Mouse (Mus musculus) erythroblast, adult 5-6 weeks (primary cell): ENCODE measurements around the gene Itih1. TPM values are rescaled to one million over a fixed set of nuclear protein-coding genes. Genes with fewer than 3 reads are reported as not detected.
A peak's percentile ranks its signal among the peaks of the same experiment; 100 is the strongest.

ENCODE experiments used
- ATAC-seq: replicated peaks from 2 replicates; pipeline ENCODE4 v1.8.0; 2016; ENCODE audit warnings: moderate number of reproducible peaks, mild to moderate bottlenecking, moderate TSS enrichment, inconsistent platforms; ENCODE audit not compliant: poor library complexity, low FRiP score, severe bottlenecking
- total RNA-seq, 2 experiments: library from RNA; stranded (forward) in 1 of 2; stranded (reverse) in 1 of 2; fragments of 150-400 nt in 1 of 2; fragments of 200-764, 138-1000 nt in 1 of 2; gene quantifications; 2 replicates each; pipeline versions ENCODE4 v1.2.3 to v1.2.4; 2015 to 2017; ENCODE audit warnings: low replicate concordance in 2 of 2

Itih1 gene
- total RNA-seq (2015; ENCODE audit: low replicate concordance) (not detected in 2 replicates), total RNA-seq (2017; ENCODE audit: low replicate concordance) (not detected in 2 replicates)

GRCm38 (mm10) chr14:30943038-30943437, at the start of gene Itih1:
Itih1 (minus strand) TSS chr14:30943289.
- ATAC-seq, result no peak

- no peak for ATAC-seq
Observed at GRCm38 (mm10) chr14:30976222-30976621, 33.1 kb upstream of the Itih1 start.

GRCm38 (mm10) chr14:30974204-30974603, 31.1 kb upstream of the Itih1 start:
- no peak for ATAC-seq

GRCm38 (mm10) chr14:30960366-30960765, 17.3 kb upstream of the Itih1 start:
- ATAC-seq, result no peak

GRCm38 (mm10) chr14:30959031-30959430, 15.9 kb upstream of the Itih1 start:
- ATAC-seq, result peak; percentile 72; the same call in 1 of the 2 replicates

DNA sequence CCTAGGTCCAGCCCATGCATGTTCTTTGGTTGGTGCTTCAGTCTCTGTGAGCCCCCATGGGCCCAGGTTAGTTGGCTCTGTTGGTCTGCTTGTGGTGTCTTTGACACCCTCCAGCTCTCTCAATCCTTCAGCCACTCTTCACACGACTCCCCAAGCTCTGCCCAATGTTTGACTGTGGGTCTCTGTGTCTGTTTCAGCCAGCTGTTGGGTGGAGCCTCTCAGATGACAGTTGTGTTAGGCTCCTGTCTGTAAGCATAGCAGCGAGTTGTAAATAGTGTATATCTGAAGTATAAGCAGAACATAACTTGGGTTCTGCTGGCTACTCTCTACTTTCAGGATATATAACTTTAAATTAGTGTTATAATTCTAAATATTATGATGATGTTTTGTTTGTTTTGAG, 15.4 kb upstream of the Itih1 start:
- peak; percentile 64; the same call in 1 of the 2 replicates for ATAC-seq

DNA sequence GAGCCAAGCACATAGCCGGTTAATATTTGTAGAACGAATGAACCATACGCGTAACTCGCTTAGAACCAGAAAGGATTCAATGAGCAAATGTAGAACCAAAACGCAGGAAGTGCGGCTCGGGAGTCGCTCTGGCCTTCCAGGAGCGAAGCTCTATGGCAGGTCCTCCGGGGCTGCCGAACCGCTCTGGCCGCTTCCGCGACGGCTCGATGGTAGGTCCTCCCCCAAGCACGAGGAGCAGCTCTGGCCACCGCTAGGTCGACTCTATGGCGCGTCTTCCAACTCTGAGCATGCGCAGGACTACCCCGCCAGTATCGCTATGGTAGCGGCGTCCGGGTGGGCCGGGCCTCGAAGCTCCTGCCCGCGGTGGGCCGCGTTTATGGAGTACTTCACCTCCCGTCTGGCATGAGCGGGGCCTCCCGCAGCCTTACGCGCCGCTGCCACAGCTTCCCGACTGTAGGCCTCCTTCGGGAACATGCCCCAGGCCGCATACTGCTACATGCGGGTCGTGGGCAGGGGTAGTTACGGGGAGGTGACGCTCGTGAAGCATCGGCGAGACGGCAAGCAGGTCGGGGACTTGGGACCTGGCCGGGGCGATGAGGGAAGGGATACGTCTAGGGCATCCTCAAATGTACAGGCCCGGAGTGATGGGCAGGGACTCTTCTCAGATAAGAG, 8.2 kb upstream of the Itih1 start, which contains the start of gene Nek4:
Gene Nek4 (plus strand): TSS at position 224 of the 672 bp plus-strand sequence.
- peak; percentile 99 for ATAC-seq

GRCm38 (mm10) chr14:30949986-30950385, 6.9 kb upstream of the Itih1 start:
- ATAC-seq, result no peak

GRCm38 (mm10) chr14:30944745-30945144, 1.7 kb upstream of the Itih1 start:
- no peak for ATAC-seq

DNA sequence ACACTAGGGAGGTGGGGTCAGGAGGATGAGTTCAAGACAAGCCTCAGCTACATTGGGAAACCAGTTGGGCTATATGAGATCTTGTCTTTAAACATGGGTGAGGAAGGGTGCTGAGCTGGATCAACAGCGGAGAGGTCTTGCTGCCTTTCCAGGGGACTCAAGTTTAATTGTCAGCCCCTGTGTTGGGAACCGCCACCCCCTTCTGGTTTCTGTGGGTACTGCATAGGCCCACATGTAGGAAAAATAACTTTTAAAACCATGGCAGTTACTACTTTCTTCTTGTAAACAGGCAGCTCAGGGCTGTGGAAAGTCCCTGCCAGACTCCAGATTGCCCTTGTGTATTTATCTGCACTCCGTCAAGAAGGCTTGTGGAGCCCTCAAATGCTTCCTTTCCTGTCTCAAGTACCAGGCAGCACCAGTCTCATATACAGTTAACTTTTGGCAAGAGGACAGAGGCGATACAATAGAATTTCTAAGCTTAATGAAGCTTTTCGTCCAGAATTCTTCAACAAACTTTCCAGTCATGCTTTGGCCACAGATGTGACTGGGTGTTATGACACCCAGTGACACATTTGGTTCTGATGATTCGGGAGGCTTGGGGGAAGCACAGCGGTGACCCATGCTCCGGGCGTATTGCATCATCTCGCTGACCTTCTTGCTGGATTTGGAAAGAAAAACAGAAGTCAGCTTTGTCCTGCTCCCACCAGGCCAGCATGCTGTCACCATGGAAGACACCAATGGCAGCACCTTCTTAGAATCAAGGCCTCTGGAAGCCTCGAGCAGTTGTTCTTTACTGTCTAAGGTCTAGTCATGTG, 978 bp upstream of the Itih1 start:
- peak; percentile 37 for ATAC-seq

GRCm38 (mm10) chr14:30942254-30942653, 835 bp downstream of the Itih1 start:
- no peak for ATAC-seq

GRCm38 (mm10) chr14:30933351-30933750, 9.7 kb downstream of the Itih1 start:
- ATAC-seq, result no peak

- no peak for ATAC-seq
Observed at GRCm38 (mm10) chr14:30930386-30930785, 12.7 kb downstream of the Itih1 start.

DNA sequence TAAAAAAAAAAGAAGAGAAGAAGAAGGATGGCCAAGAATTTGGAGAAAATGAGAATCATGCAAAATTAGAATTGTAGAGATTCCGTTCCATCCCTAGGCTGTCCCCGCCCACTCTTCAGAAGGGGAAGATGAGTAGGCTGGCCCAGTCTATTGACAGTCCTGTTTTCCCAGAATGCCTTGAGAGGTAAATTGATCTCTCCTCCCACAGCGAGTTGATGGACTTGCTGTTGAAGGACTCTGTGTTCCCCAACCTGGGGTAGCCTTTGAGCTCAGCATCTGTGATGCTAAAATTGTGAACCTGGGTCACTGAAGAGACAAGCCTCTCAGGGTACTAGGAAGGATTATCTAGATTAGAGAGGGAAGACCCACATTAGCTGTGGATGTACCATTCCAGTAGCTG, 17.6 kb downstream of the Itih1 start:
- ATAC-seq, result no peak

- ATAC-seq, result no peak
Observed at GRCm38 (mm10) chr14:30923375-30924105, 19.5 kb downstream of the Itih1 start, which contains the start of gene Itih3. Itih3 (minus strand) TSS chr14:30923760.

- no peak for ATAC-seq
Observed at GRCm38 (mm10) chr14:30922053-30922670, 20.9 kb downstream of the Itih1 start.

GRCm38 (mm10) chr14:30916516-30916915, 26.6 kb downstream of the Itih1 start:
- no peak for ATAC-seq

DNA sequence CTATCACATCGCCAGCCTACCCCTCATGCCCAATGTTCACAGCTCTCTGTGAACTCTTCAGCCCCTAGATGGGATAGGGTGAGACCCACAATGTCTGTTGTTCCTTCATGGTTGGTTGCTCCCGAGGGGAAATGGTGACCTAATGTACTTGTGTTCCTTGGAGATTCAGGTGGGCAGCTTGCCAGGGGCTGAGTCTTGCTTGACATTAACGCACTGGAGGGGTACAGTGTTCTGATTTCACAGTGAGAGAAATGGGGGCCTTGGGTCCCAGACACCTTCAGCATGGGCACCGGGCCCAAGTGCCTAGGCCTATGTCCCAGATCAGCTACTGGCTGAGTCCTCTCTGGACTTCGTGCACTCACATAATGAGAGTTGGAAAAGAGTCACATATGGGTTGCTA, 29.7 kb downstream of the Itih1 start:
- ATAC-seq, result no peak

- ATAC-seq, result no peak
Observed at GRCm38 (mm10) chr14:30912641-30913040, 30.4 kb downstream of the Itih1 start.

- no peak for ATAC-seq
Observed at GRCm38 (mm10) chr14:30911141-30911540, 31.9 kb downstream of the Itih1 start.
